Mouse (Mus musculus): ENCODE data around the gene Rab4a. TPM values are rescaled to one million over a fixed set of nuclear protein-coding genes. Genes with fewer than 3 reads are reported as not detected.

Rab4a gene
- polyA plus RNA-seq, 1 experiment from 2014 or later: 47.5 TPM

DNA sequence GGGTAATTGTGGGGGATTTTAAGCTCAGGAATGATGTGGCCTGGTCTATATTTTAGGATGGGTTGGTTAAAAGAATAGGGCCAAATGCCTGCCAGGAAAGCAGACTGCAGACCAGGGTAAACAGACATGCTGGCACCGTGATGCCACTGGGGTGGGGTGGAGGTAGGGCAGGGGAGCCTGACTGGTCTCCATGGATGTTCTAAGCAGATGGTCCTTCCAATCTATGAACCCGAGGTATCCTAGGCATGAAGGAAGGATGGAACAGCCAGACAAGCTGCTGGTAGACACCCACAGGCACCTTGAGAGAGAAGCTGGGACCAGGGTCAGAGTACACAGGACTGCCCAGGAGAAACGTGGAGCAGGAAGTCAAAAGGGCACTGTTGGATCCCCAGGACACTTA lies 41.8 kb downstream of the Rab4a start:
- ATAC-seq (ENCODE audit: insufficient number of reproducible peaks, low FRiP score, low TSS enrichment, low read depth): no peak
- 0 out of 2 replicates have a peak, but pooled peaks cover 2% of the 10 kb centered on the region for H3K4me1 ChIP-seq
- H3K4me2 ChIP-seq (replicated peaks): no peak overlapping the region
- no peak overlapping the region for H3K9ac ChIP-seq
- H3K4me3 ChIP-seq (replicated peaks): no peak overlapping the region
- no peaks in the 10 kb centered on the region for H3K9me3 ChIP-seq (replicated peaks)
- no peaks in the 10 kb centered on the region for H3K27me3 ChIP-seq
- H3K36me3 ChIP-seq: no peaks in the 10 kb centered on the region
- no peak overlapping the region for H3K27ac ChIP-seq (replicated peaks)
- WGBS: 59% methylated on average over 3 of the region's 3 CpGs

DNA sequence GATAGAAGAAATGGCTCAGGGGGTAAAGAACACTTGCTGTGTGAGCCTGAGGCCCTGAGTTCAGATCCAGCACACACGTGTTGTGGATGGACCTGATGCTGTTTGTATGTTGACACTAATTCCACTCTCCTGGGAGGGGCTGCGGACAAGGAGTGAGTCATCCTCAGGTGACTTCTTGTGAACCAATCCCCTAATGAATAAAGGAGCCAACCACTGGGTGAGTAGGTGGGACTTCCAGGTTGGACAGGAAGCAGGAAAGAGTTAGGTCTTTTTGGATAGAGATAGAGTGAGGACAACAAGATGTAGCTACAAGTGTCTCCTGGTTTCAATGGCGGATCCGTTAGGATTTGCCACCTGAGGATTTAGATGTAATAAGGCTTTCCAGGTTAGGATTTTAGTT lies 43.6 kb downstream of the Rab4a start:
- Histone ChIP-seq H3K27me3 (no peaks in the 10 kb centered on the region), H3K4me3 (replicated peaks) (no peak overlapping the region), H3K9me3 (replicated peaks) (no peaks in the 10 kb centered on the region), H3K9ac (no peak overlapping the region), H3K27ac (replicated peaks) (no peak overlapping the region), H3K36me3 (no peaks in the 10 kb centered on the region), H3K4me2 (replicated peaks) (no peak overlapping the region), H3K4me1 (0 out of 2 replicates have a peak, but pooled peaks cover 2% of the 10 kb centered on the region)
- WGBS: 83% methylated on average over 4 of the region's 4 CpGs
- no peak for ATAC-seq (ENCODE audit: insufficient number of reproducible peaks, low FRiP score, low TSS enrichment, low read depth)

DNA sequence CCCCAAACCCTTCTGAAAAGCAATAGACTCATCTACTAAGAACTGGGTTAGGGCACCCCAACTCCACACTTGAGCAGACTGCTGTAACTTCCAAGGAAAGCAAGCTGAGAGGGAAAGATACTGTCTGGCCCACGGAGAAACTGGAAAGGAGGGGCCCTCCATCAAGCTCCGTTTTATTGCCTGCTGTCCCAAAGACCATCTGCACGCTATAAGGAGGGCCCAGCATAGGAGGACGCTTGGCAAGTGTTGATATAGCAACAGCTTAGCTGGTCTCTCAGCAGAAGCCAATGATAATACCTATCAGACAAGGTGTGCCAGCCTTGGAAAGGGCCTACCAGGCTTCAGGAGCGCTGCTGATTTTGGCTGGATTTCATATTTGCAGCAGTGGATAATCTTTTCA lies 45.8 kb downstream of the Rab4a start:
- Histone ChIP-seq H3K4me3 (replicated peaks) (no peak overlapping the region), H3K27ac (replicated peaks) (no peak overlapping the region), H3K4me1 (no peaks in the 10 kb centered on the region), H3K27me3 (no peaks in the 10 kb centered on the region), H3K4me2 (replicated peaks) (no peak overlapping the region), H3K36me3 (no peaks in the 10 kb centered on the region), H3K9ac (no peak overlapping the region), H3K9me3 (replicated peaks) (no peaks in the 10 kb centered on the region)
- 68% methylated on average over 5 of the region's 5 CpGs for WGBS
- no peak for ATAC-seq (ENCODE audit: insufficient number of reproducible peaks, low FRiP score, low TSS enrichment, low read depth)

DNA sequence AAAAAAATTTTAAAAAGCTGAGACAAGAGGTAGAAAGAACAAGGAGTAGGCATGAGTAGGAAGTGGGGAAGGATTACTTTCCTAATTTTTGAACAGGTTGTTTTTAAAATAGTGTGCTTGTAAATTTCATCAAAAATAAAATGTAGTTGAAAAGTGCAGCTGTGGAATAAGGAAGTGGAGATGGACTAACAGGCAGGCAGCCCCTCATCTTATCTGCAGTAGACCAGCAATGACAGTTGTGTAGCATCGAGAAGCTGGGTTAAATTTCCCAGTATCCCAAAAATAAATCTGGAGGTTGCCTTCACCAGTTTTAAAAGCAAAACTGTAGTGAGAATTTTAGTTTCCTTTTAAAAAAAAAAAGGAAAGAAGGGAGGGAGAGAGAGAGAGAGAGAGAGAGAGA lies 48.5 kb downstream of the Rab4a start:
- no peak overlapping the region for H3K9ac ChIP-seq
- no peak overlapping the region for H3K4me3 ChIP-seq (replicated peaks)
- no peaks in the 10 kb centered on the region for H3K36me3 ChIP-seq
- no peaks in the 10 kb centered on the region for H3K9me3 ChIP-seq (replicated peaks)
- no peak overlapping the region for H3K27ac ChIP-seq (replicated peaks)
- no peaks in the 10 kb centered on the region for H3K27me3 ChIP-seq
- H3K4me1 ChIP-seq: peaks cover 10% of the 10 kb centered on the region
- no peak for ATAC-seq (ENCODE audit: insufficient number of reproducible peaks, low FRiP score, low TSS enrichment, low read depth)
- no peak overlapping the region for H3K4me2 ChIP-seq (replicated peaks)
- 68% methylated on average over 1 of the region's 1 CpGs for WGBS

DNA sequence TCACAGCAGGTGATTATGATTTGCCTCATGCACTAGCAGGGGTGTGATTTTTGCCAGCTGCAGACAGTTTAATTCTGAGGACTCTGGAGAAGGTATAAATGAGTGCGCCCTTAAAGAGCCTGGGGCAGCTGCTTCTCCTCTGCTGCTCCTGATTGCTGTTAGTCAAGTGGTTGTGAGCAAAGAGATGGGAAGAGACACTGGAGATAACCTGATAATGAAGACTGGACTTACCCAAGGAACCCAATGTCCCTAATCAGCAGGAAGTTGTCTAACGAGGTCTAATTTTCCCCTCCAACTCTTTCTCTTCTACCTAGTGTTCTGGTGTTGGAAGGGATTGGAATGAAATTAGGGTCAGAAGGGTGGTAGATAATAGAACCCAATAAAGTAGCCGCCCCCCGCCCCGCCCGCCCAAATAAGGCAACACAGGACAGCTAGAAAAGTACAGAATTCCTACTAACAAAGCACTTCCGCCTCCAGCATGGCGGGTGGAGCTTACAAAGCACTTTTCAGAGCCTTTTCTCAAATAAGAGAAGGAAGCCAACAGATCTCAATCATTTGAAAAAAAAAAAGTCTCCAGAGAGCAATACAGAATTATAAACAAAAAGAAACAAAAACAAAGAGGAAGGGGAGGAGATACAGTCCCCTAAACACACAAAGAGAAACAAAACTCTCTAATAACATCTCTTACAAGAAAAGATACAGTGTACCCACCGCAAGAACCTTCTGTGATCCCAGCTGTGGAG lies 49.1 kb downstream of the Rab4a start:
- Histone ChIP-seq H3K4me3 (replicated peaks) (no peak overlapping the region), H3K36me3 (no peaks in the 10 kb centered on the region), H3K9ac (no peak overlapping the region), H3K27me3 (no peaks in the 10 kb centered on the region), H3K27ac (replicated peaks) (no peak overlapping the region), H3K4me2 (replicated peaks) (no peak overlapping the region), H3K9me3 (replicated peaks) (no peaks in the 10 kb centered on the region), H3K4me1 (peaks cover 12% of the 10 kb centered on the region)
- WGBS: 86% methylated on average over 9 of the region's 9 CpGs
- ATAC-seq (ENCODE audit: insufficient number of reproducible peaks, low FRiP score, low TSS enrichment, low read depth): no peak

DNA sequence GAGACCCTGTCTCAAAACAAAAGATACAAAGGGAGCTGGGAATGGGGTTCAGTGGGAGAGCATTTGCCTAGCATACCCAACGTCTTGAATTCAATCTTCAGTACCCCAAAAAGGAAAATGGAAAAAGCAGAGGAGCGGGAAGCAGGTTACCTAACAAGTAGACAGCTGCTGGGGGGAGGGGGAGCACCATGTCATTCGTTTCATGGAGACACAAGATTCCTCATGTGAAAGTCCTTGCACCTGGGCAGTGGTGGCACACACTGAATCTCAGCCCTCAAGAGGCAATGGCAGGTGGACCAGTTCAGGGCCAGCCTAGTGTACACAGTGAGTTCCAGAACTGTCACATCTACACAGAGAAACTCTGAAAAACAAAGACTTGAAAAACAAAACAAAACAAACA lies 51.6 kb downstream of the Rab4a start:
- Histone ChIP-seq H3K4me1 (peaks cover 13% of the 10 kb centered on the region), H3K36me3 (no peaks in the 10 kb centered on the region), H3K4me3 (replicated peaks) (no peak overlapping the region), H3K9me3 (replicated peaks) (no peaks in the 10 kb centered on the region), H3K27ac (replicated peaks) (no peak overlapping the region), H3K9ac (no peak overlapping the region), H3K4me2 (replicated peaks) (no peak overlapping the region), H3K27me3 (peaks cover 15% of the 10 kb centered on the region; the same call in 1 of the 2 replicates)
- no peak for ATAC-seq (ENCODE audit: insufficient number of reproducible peaks, low FRiP score, low TSS enrichment, low read depth)
- 71% methylated on average over 3 of the region's 3 CpGs for WGBS

DNA sequence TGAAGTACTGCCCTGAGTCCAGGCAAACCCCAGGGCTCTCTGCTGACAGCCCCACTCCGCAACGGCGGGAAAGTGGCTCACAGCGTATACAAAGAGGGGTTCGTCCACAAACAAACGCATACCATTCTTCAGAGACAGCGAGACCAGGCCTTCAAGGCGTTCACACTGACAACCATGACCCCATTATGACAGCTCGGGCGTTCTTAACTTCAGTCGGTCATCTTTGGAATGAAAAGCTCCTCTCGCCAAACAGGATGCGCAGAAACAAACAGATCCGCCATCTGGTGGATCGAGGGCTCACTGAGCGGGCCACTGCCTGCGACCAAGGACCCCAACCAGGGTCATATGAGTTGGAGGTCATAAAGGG lies 52.8 kb downstream of the Rab4a start:
- ATAC-seq (ENCODE audit: insufficient number of reproducible peaks, low FRiP score, low TSS enrichment, low read depth): no peak
- H3K36me3 ChIP-seq: no peaks in the 10 kb centered on the region
- peak overlapping the region; percentile 64 for H3K4me3 ChIP-seq (replicated peaks)
- H3K9me3 ChIP-seq (replicated peaks): no peaks in the 10 kb centered on the region
- peaks cover 13% of the 10 kb centered on the region for H3K4me1 ChIP-seq
- H3K27me3 ChIP-seq: peaks cover 19% of the 10 kb centered on the region; the same call in 1 of the 2 replicates
- 2% methylated on average over 17 of the region's 17 CpGs for WGBS
- H3K4me2 ChIP-seq (replicated peaks): peak overlapping the region; percentile 94
- peak overlapping the region; percentile 65 for H3K9ac ChIP-seq
- no peak overlapping the region for H3K27ac ChIP-seq (replicated peaks)

DNA sequence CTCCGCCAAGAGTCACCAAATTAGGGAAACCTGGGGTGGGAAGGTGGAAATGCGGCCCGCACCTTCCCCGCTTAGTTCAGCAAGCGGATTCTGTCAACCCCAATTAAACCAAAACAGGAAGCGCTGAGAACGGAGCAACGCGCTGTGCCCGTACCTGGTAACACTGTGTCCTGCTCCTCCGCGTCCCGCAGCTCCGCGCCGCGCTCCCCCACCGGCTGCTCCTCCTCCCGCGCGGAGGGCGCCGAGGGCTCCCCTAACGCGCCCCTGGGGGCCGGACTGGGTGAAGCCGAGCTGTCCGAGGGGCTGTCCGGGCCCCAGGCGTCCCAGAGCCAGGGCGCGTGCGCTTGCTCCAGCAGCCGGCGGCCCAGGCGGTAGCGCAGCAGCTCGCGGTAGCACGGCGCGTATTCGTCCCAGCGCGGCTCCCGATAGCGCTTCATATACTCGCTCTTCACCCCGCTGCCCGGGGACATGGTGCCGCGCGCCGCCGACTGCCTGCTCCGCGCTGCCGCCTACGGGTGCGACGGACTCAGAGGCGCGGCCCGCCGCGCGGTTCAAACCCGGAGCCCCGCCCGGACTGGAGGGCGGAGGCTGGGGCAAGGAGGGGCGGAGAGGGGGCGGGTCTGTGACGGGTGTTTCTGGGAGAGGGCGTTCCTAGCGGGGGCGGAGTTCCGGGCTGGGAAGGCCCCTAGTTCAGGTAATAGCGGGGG lies 53.3 kb downstream of the Rab4a start:
- Histone ChIP-seq H3K4me3 (replicated peaks) (peak overlapping the region; percentile 64), H3K9me3 (replicated peaks) (no peaks in the 10 kb centered on the region), H3K9ac (peak overlapping the region; percentile 65), H3K4me2 (replicated peaks) (peak overlapping the region; percentile 94), H3K27me3 (peaks cover 19% of the 10 kb centered on the region; the same call in 1 of the 2 replicates), H3K4me1 (peaks cover 13% of the 10 kb centered on the region), H3K27ac (replicated peaks) (peak overlapping the region; percentile 66; the same call in 1 of the 2 replicates), H3K36me3 (no peaks in the 10 kb centered on the region)
- under 1% methylated on average over 73 of the region's 79 CpGs for WGBS
- peak; percentile 96 for ATAC-seq (ENCODE audit: insufficient number of reproducible peaks, low FRiP score, low TSS enrichment, low read depth)

DNA sequence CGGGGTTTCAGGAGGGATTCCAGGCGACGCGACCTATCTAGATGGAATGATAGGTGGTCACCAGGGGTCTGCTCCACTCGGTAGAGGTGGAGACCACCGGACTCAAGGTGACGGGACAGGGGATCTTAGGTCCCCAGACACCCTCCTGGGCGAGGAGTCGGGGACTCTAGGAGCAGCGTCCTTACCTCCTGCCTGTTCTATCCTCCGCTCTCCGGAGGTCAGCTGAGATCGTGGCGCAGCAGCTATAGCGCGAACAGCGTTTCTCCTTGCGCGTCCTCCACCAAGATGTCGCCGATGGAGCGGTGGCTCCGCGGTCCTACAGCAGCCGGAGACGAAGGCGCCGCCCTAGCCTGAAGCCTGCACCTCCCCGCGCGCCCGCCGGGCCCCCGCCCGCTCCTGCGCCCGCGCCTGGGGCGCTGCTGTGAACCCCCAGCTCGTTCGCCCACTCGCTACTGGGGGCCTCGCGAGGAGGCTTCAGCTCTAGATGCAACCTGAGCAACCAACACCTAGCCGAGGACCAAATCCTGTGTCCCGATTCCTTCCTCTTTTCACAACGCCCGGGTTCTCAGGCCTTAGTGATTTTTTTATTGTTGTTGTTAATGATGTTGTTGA lies 54.0 kb downstream of the Rab4a start, which contains the start of gene Ccsap:
Ccsap (minus strand) TSS at position 562 of the 612 bp plus-strand sequence.
- under 1% methylated on average over 48 of the region's 48 CpGs for WGBS

DNA sequence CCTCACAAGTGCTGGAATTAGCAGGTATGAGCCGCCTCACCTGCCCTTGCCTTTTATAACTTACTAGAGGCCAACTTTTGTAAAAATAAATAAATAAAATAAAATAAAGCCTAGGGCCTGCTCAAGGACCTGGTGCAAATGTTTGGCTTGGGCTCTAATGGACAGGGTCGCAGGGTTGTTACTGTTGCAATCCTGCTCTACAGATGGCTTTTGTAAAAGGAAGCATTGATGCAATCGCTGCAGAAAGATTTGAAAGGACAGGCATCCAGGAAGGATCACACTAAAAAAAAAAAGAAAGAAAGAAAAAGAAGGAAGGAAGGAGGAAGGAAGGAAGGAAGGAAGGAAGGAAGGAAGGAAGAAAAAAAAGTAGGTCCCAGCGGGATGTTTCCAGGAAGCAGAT lies 54.6 kb downstream of the Rab4a start:
- Histone ChIP-seq H3K4me1 (peaks cover 13% of the 10 kb centered on the region), H3K9ac (no peak overlapping the region), H3K4me3 (replicated peaks) (peak overlapping the region; percentile 64), H3K4me2 (replicated peaks) (peak overlapping the region; percentile 94), H3K36me3 (no peaks in the 10 kb centered on the region), H3K27ac (replicated peaks) (no peak overlapping the region), H3K27me3 (peaks cover 19% of the 10 kb centered on the region; the same call in 1 of the 2 replicates), H3K9me3 (replicated peaks) (no peaks in the 10 kb centered on the region)
- no peak for ATAC-seq (ENCODE audit: insufficient number of reproducible peaks, low FRiP score, low TSS enrichment, low read depth)
- 65% methylated on average over 4 of the region's 4 CpGs for WGBS

More for the DNA sequence above, 54.0 kb downstream of the Rab4a start, which contains the start of gene Ccsap:
- Histone ChIP-seq H3K9me3 (replicated peaks) (no peaks in the 10 kb centered on the region), H3K27ac (replicated peaks) (peak within 1 kb of the TSS; percentile 66), H3K27me3 (peaks cover 19% of the 10 kb centered on the region; the same call in 1 of the 2 replicates), H3K36me3 (no peaks in the 10 kb centered on the region), H3K4me3 (replicated peaks) (peak within 1 kb of the TSS; percentile 64), H3K4me2 (replicated peaks) (peak within 1 kb of the TSS; percentile 94), H3K9ac (peak within 1 kb of the TSS; percentile 65), H3K4me1 (peaks cover 13% of the 10 kb centered on the region)
- peak; percentile 39 for ATAC-seq (ENCODE audit: insufficient number of reproducible peaks, low FRiP score, low TSS enrichment, low read depth)

DNA sequence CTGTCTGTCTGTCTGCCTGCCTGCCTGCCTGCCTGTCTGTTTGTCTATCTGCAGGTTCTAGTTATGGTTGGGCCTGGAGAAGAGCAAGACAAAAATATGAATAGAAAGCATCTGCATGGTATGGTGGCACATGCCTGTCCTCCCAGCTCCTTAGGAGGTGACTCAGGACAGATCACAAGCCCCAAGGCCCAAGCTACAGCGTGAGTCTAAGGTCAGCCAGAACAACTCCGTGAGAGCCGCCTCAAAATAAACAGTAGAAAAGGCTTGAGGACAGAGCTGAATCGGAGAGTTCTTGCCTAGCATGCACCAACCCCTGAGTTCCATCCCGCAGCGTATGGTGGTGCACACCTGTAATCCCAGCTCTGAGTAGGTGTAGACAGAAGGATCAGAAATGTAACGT lies 60.0 kb downstream of the Rab4a start:
- Histone ChIP-seq H3K27ac (replicated peaks) (no peak overlapping the region), H3K27me3 (peaks cover 13% of the 10 kb centered on the region; the same call in 1 of the 2 replicates), H3K4me3 (replicated peaks) (no peak overlapping the region), H3K4me1 (no peaks in the 10 kb centered on the region), H3K36me3 (no peaks in the 10 kb centered on the region), H3K9ac (no peak overlapping the region), H3K4me2 (replicated peaks) (no peak overlapping the region), H3K9me3 (replicated peaks) (no peaks in the 10 kb centered on the region)
- 75% methylated on average over 7 of the region's 7 CpGs for WGBS
- ATAC-seq (ENCODE audit: insufficient number of reproducible peaks, low FRiP score, low TSS enrichment, low read depth): no peak
